Mouse (Mus musculus): ENCODE results near the gene Sgms1. TPM values are rescaled to one million over a fixed set of nuclear protein-coding genes. Genes with fewer than 3 reads are reported as not detected.
A peak's percentile ranks its signal among the peaks of the same experiment; 100 is the strongest.

The Sgms1 gene
- polyA plus RNA-seq, 1 experiment from 2014 or later: 31.4 TPM

- ATAC-seq (replicated peaks; ENCODE audit: low FRiP score): no peak
- Histone ChIP-seq H3K9me3 (ENCODE audit: control insufficient read depth, low read length) (no peaks in the 10 kb centered on the region), H3K9ac (ENCODE audit: low read depth, low read length) (no peak overlapping the region), H3K27ac (ENCODE audit: low read depth, low read length) (peak overlapping the region; percentile 81), H3K4me3 (ENCODE audit: low read depth, low read length) (no peak overlapping the region), H3K36me3 (ENCODE audit: control insufficient read depth, insufficient read depth, low read length) (no peaks in the 10 kb centered on the region), H3K27me3 (replicated peaks; ENCODE audit: control insufficient read depth, insufficient read depth, low read length) (no peaks in the 10 kb centered on the region), H3K4me2 (peak overlapping the region; percentile 46), H3K4me1 (replicated peaks; ENCODE audit: control insufficient read depth, insufficient read depth, low read length) (peaks cover 44% of the 10 kb centered on the region)
- DNase-seq (ENCODE audit: low spot score): no peak
- WGBS: 43% methylated on average over 8 of the region's 8 CpGs
These were observed 149.0 kb downstream of the Sgms1 start for GRCm38 (mm10) chr19:32240417-32240990.

- H3K9me3 ChIP-seq (ENCODE audit: control insufficient read depth, low read length): no peaks in the 10 kb centered on the region
- WGBS: 36% methylated on average over 4 of the region's 4 CpGs
- peaks cover 46% of the 10 kb centered on the region for H3K4me1 ChIP-seq (replicated peaks; ENCODE audit: control insufficient read depth, insufficient read depth, low read length)
- H3K9ac ChIP-seq (ENCODE audit: low read depth, low read length): no peak overlapping the region
- peak overlapping the region; percentile 81 for H3K27ac ChIP-seq (ENCODE audit: low read depth, low read length)
- no peaks in the 10 kb centered on the region for H3K27me3 ChIP-seq (replicated peaks; ENCODE audit: control insufficient read depth, insufficient read depth, low read length)
- peak overlapping the region; percentile 81 for H3K4me2 ChIP-seq
- no peaks in the 10 kb centered on the region for H3K36me3 ChIP-seq (ENCODE audit: control insufficient read depth, insufficient read depth, low read length)
- ATAC-seq (replicated peaks; ENCODE audit: low FRiP score) (peak; percentile 80), DNase-seq (ENCODE audit: low spot score) (no peak)
- no peak overlapping the region for H3K4me3 ChIP-seq (ENCODE audit: low read depth, low read length)
These were observed 149.6 kb downstream of the Sgms1 start for GRCm38 (mm10) chr19:32239925-32240324.

GRCm38 (mm10) chr19:32239459-32239792 lies 150.1 kb downstream of the Sgms1 start:
- peaks cover 41% of the 10 kb centered on the region for H3K4me1 ChIP-seq (replicated peaks; ENCODE audit: control insufficient read depth, insufficient read depth, low read length)
- WGBS: 37% methylated on average over 6 of the region's 6 CpGs
- H3K9me3 ChIP-seq (ENCODE audit: control insufficient read depth, low read length): no peaks in the 10 kb centered on the region
- ATAC-seq (replicated peaks; ENCODE audit: low FRiP score) (no peak), DNase-seq (ENCODE audit: low spot score) (no peak)
- no peaks in the 10 kb centered on the region for H3K36me3 ChIP-seq (ENCODE audit: control insufficient read depth, insufficient read depth, low read length)
- H3K27me3 ChIP-seq (replicated peaks; ENCODE audit: control insufficient read depth, insufficient read depth, low read length): no peaks in the 10 kb centered on the region
- 0 out of 2 replicates have a peak overlapping the region, but pooled peaks have one; percentile 39 for H3K9ac ChIP-seq (ENCODE audit: low read depth, low read length)
- peak overlapping the region; percentile 81 for H3K27ac ChIP-seq (ENCODE audit: low read depth, low read length)
- 0 out of 2 replicates have a peak overlapping the region, but pooled peaks have one; percentile 11 for H3K4me3 ChIP-seq (ENCODE audit: low read depth, low read length)
- peak overlapping the region; percentile 81 for H3K4me2 ChIP-seq

GRCm38 (mm10) chr19:32238722-32239458 lies 150.6 kb downstream of the Sgms1 start:
- Histone ChIP-seq H3K4me3 (ENCODE audit: low read depth, low read length) (peak overlapping the region; percentile 41), H3K4me2 (peak overlapping the region; percentile 81), H3K4me1 (replicated peaks; ENCODE audit: control insufficient read depth, insufficient read depth, low read length) (peaks cover 39% of the 10 kb centered on the region), H3K36me3 (ENCODE audit: control insufficient read depth, insufficient read depth, low read length) (no peaks in the 10 kb centered on the region), H3K9ac (ENCODE audit: low read depth, low read length) (peak overlapping the region; percentile 69), H3K27ac (ENCODE audit: low read depth, low read length) (peak overlapping the region; percentile 81), H3K27me3 (replicated peaks; ENCODE audit: control insufficient read depth, insufficient read depth, low read length) (no peaks in the 10 kb centered on the region), H3K9me3 (ENCODE audit: control insufficient read depth, low read length) (no peaks in the 10 kb centered on the region)
- DNase-seq (ENCODE audit: low spot score) (no peak), ATAC-seq (replicated peaks; ENCODE audit: low FRiP score) (peak; percentile 81)
- WGBS: 26% methylated on average over 11 of the region's 11 CpGs

- Histone ChIP-seq H3K4me1 (replicated peaks; ENCODE audit: control insufficient read depth, insufficient read depth, low read length) (peaks cover 38% of the 10 kb centered on the region), H3K4me2 (peak overlapping the region; percentile 81), H3K4me3 (ENCODE audit: low read depth, low read length) (peak overlapping the region; percentile 41), H3K9ac (ENCODE audit: low read depth, low read length) (peak overlapping the region; percentile 69), H3K9me3 (ENCODE audit: control insufficient read depth, low read length) (no peaks in the 10 kb centered on the region), H3K27me3 (replicated peaks; ENCODE audit: control insufficient read depth, insufficient read depth, low read length) (no peaks in the 10 kb centered on the region), H3K27ac (ENCODE audit: low read depth, low read length) (peak overlapping the region; percentile 81), H3K36me3 (ENCODE audit: control insufficient read depth, insufficient read depth, low read length) (no peaks in the 10 kb centered on the region)
- ATAC-seq (replicated peaks; ENCODE audit: low FRiP score) (no peak), DNase-seq (ENCODE audit: low spot score) (no peak)
- WGBS: 52% methylated on average over 5 of the region's 5 CpGs
These were observed 151.8 kb downstream of the Sgms1 start for GRCm38 (mm10) chr19:32237685-32238084.

- peaks cover 33% of the 10 kb centered on the region for H3K4me1 ChIP-seq (replicated peaks; ENCODE audit: control insufficient read depth, insufficient read depth, low read length)
These were observed 152.3 kb downstream of the Sgms1 start for GRCm38 (mm10) chr19:32237173-32237583.

GRCm38 (mm10) chr19:32234717-32235434 lies 154.6 kb downstream of the Sgms1 start:
- H3K27ac ChIP-seq (ENCODE audit: low read depth, low read length): no peak overlapping the region
- H3K4me1 ChIP-seq (replicated peaks; ENCODE audit: control insufficient read depth, insufficient read depth, low read length): peaks cover 20% of the 10 kb centered on the region
- ATAC-seq (replicated peaks; ENCODE audit: low FRiP score) (no peak), DNase-seq (ENCODE audit: low spot score) (no peak)
- WGBS: 69% methylated on average over 6 of the region's 6 CpGs
- H3K4me3 ChIP-seq (ENCODE audit: low read depth, low read length): no peak overlapping the region
- H3K36me3 ChIP-seq (ENCODE audit: control insufficient read depth, insufficient read depth, low read length): no peaks in the 10 kb centered on the region
- no peaks in the 10 kb centered on the region for H3K9me3 ChIP-seq (ENCODE audit: control insufficient read depth, low read length)
- peak overlapping the region; percentile 81 for H3K4me2 ChIP-seq
- no peak overlapping the region for H3K9ac ChIP-seq (ENCODE audit: low read depth, low read length)
- H3K27me3 ChIP-seq (replicated peaks; ENCODE audit: control insufficient read depth, insufficient read depth, low read length): no peaks in the 10 kb centered on the region

More at GRCm38 (mm10) chr19:32237173-32237583, 152.3 kb downstream of the Sgms1 start:
- 46% methylated on average over 3 of the region's 3 CpGs for WGBS
- H3K9me3 ChIP-seq (ENCODE audit: control insufficient read depth, low read length): no peaks in the 10 kb centered on the region
- ATAC-seq (replicated peaks; ENCODE audit: low FRiP score) (peak; percentile 73), DNase-seq (ENCODE audit: low spot score) (no peak)
- H3K4me3 ChIP-seq (ENCODE audit: low read depth, low read length): peak overlapping the region; percentile 41
- H3K4me2 ChIP-seq: peak overlapping the region; percentile 81
- H3K9ac ChIP-seq (ENCODE audit: low read depth, low read length): peak overlapping the region; percentile 69
- no peaks in the 10 kb centered on the region for H3K36me3 ChIP-seq (ENCODE audit: control insufficient read depth, insufficient read depth, low read length)
- peak overlapping the region; percentile 81 for H3K27ac ChIP-seq (ENCODE audit: low read depth, low read length)
- H3K27me3 ChIP-seq (replicated peaks; ENCODE audit: control insufficient read depth, insufficient read depth, low read length): no peaks in the 10 kb centered on the region

GRCm38 (mm10) chr19:32231292-32231691 lies 158.2 kb downstream of the Sgms1 start:
- Histone ChIP-seq H3K36me3 (ENCODE audit: control insufficient read depth, insufficient read depth, low read length) (no peaks in the 10 kb centered on the region), H3K9ac (ENCODE audit: low read depth, low read length) (no peak overlapping the region), H3K4me1 (replicated peaks; ENCODE audit: control insufficient read depth, insufficient read depth, low read length) (peaks cover 10% of the 10 kb centered on the region), H3K27me3 (replicated peaks; ENCODE audit: control insufficient read depth, insufficient read depth, low read length) (no peaks in the 10 kb centered on the region), H3K4me2 (no peak overlapping the region), H3K4me3 (ENCODE audit: low read depth, low read length) (no peak overlapping the region), H3K9me3 (ENCODE audit: control insufficient read depth, low read length) (no peaks in the 10 kb centered on the region), H3K27ac (ENCODE audit: low read depth, low read length) (no peak overlapping the region)
- WGBS: 78% methylated on average over 10 of the region's 10 CpGs
- DNase-seq (ENCODE audit: low spot score) (no peak), ATAC-seq (replicated peaks; ENCODE audit: low FRiP score) (no peak)

Data from liver, embryonic 11.5 days (tissue).